Mouse (Mus musculus): ENCODE data around the gene Rab11fip5.

- no peak for TF ChIP-seq CTCF (IDR thresholded peaks at IDR 0.05; ENCODE audit: insufficient read depth, low read depth, low read length)
- TF ChIP-seq POLR2A (IDR thresholded peaks at IDR 0.05; ENCODE audit: insufficient read depth, low read depth, low read length), result no peak
These were observed 47.9 kb downstream of the Rab11fip5 start for GRCm38 (mm10) chr6:85326564-85326963.
